Mouse (Mus musculus): Measurements from ENCODE around the gene Cacng7. TPM values are rescaled to one million over a fixed set of nuclear protein-coding genes. Genes with fewer than 3 reads are reported as not detected.

The Cacng7 gene
- total RNA-seq, 1 experiment from 2014 or later: 7.3 TPM

GRCm38 (mm10) chr7:3302556-3303275 lies 30.0 kb upstream of the Cacng7 start:
- DNase-seq: peak; percentile 26

GRCm38 (mm10) chr7:3303276-3303781 lies 29.4 kb upstream of the Cacng7 start:
- peak; percentile 57 for DNase-seq

- no peak for DNase-seq
These were observed 29.0 kb upstream of the Cacng7 start for GRCm38 (mm10) chr7:3303789-3304188.

- DNase-seq: no peak
These were observed 28.5 kb upstream of the Cacng7 start for GRCm38 (mm10) chr7:3304298-3304697.

- DNase-seq: no peak
These were observed 26.4 kb upstream of the Cacng7 start for GRCm38 (mm10) chr7:3306400-3306799.

- DNase-seq: no peak
These were observed 24.1 kb upstream of the Cacng7 start for GRCm38 (mm10) chr7:3308646-3309045.

- DNase-seq: no peak
These were observed 22.5 kb upstream of the Cacng7 start for GRCm38 (mm10) chr7:3310233-3310632.

GRCm38 (mm10) chr7:3313571-3313970 lies 19.2 kb upstream of the Cacng7 start:
- no peak for DNase-seq

GRCm38 (mm10) chr7:3314121-3314520 lies 18.6 kb upstream of the Cacng7 start:
- DNase-seq: no peak

- no peak for DNase-seq
These were observed 15.1 kb upstream of the Cacng7 start for GRCm38 (mm10) chr7:3317704-3318103.

- DNase-seq: no peak
These were observed 11.9 kb upstream of the Cacng7 start for GRCm38 (mm10) chr7:3320856-3321255.

GRCm38 (mm10) chr7:3323826-3324225 lies 8.9 kb upstream of the Cacng7 start:
- no peak for DNase-seq

- DNase-seq: peak; percentile 9
These were observed 4.8 kb upstream of the Cacng7 start for GRCm38 (mm10) chr7:3327961-3328360.

GRCm38 (mm10) chr7:3329776-3330546 lies 2.8 kb upstream of the Cacng7 start:
- DNase-seq: peak; percentile 86

GRCm38 (mm10) chr7:3331171-3331570 lies 1.6 kb upstream of the Cacng7 start:
- no peak for DNase-seq

- peak; percentile 57 for DNase-seq
These were observed 1.1 kb upstream of the Cacng7 start for GRCm38 (mm10) chr7:3331581-3332223.

GRCm38 (mm10) chr7:3332224-3332615 lies 535 bp upstream of the Cacng7 start:
- peak; percentile 9 for DNase-seq

- DNase-seq: no peak
These were observed 787 bp downstream of the Cacng7 start for GRCm38 (mm10) chr7:3333542-3333941.

GRCm38 (mm10) chr7:3336412-3336811 lies 3.7 kb downstream of the Cacng7 start:
- no peak for DNase-seq

GRCm38 (mm10) chr7:3338286-3338935 lies 5.7 kb downstream of the Cacng7 start:
- no peak for DNase-seq

- DNase-seq: no peak
These were observed 6.3 kb downstream of the Cacng7 start for GRCm38 (mm10) chr7:3339010-3339409.

GRCm38 (mm10) chr7:3343861-3344260 lies 11.1 kb downstream of the Cacng7 start:
- DNase-seq: no peak
